Mouse (Mus musculus): ENCODE data around the gene Kirrel3.

GRCm38 (mm10) chr9:34938140-34938539 is 452.4 kb downstream of the Kirrel3 start:
- TF ChIP-seq TAL1 (IDR thresholded peaks at IDR 0.05; ENCODE audit: low read length), result no peak
- TF ChIP-seq GATA1 (IDR thresholded peaks at IDR 0.05; ENCODE audit: low read length), result no peak
